Mouse (Mus musculus): Measurements from ENCODE around the gene Olfr360. TPM values are rescaled to one million over a fixed set of nuclear protein-coding genes. Genes with fewer than 3 reads are reported as not detected.
"Not testable (repeated sequence)": the region's sequence is repeated elsewhere in the genome, so short reads cannot be mapped to it uniquely, and the experiment has no call there.

Olfr360 gene
- not detected in 2 replicates for polyA plus RNA-seq (2012; ENCODE audit: insufficient read depth, low replicate concordance)

- no peak for TF ChIP-seq GATA1 (IDR thresholded peaks at IDR 0.05; ENCODE audit: borderline replicate concordance, low read length)
- TF ChIP-seq FLI1 (IDR thresholded peaks at IDR 0.05; ENCODE audit: low read length) = no peak
- Histone ChIP-seq H3K4me1 (no peaks in the 10 kb centered on the region), H3K36me3 (replicated peaks; ENCODE audit: low read length) (no peaks in the 10 kb centered on the region), H3K9me3 (no peaks in the 10 kb centered on the region), H3K27me3 (replicated peaks) (no peaks in the 10 kb centered on the region), H3K4me3 (replicated peaks) (no peak within 1 kb of the TSS)
Observed at GRCm38 (mm10) chr2:37065446-37065845, at the start of gene Olfr360. Olfr360 (plus strand) TSS chr2:37065746.

GRCm38 (mm10) chr2:37089190-37089589 lies 23.6 kb downstream of the Olfr360 start, which contains the start of gene Olfr361:
Olfr361 (minus strand) TSS chr2:37089290.
- H3K36me3 ChIP-seq (replicated peaks; ENCODE audit: low read length); H3K27me3 ChIP-seq (replicated peaks): not testable (repeated sequence)

GRCm38 (mm10) chr2:37117810-37118209 lies 52.3 kb downstream of the Olfr360 start, which contains the start of gene Olfr362:
Olfr362 (minus strand) TSS chr2:37117910.
- Histone ChIP-seq H3K36me3 (replicated peaks; ENCODE audit: low read length) (no peaks in the 10 kb centered on the region), H3K27me3 (replicated peaks) (no peaks in the 10 kb centered on the region), H3K4me3 (replicated peaks) (no peak within 1 kb of the TSS), H3K9me3 (no peaks in the 10 kb centered on the region), H3K4me1 (no peaks in the 10 kb centered on the region)
- TF ChIP-seq GATA1 (IDR thresholded peaks at IDR 0.05; ENCODE audit: borderline replicate concordance, low read length) = no peak
- no peak for TF ChIP-seq FLI1 (IDR thresholded peaks at IDR 0.05; ENCODE audit: low read length)

More at GRCm38 (mm10) chr2:37089190-37089589, 23.6 kb downstream of the Olfr360 start, which contains the start of gene Olfr361:
- not testable (repeated sequence) for H3K4me3 ChIP-seq (replicated peaks); H3K4me1 ChIP-seq; H3K9me3 ChIP-seq

Other genes starting within 250 kb of the Olfr360 start
- gene Olfr3, start 248.7 kb upstream of the Olfr360 start, polyA plus RNA-seq (2012; ENCODE audit: insufficient read depth, low replicate concordance) = not detected in 2 replicates
- not detected in 2 replicates for gene Olfr350, start 219.4 kb upstream of the Olfr360 start, polyA plus RNA-seq (2012; ENCODE audit: insufficient read depth, low replicate concordance)
- not detected in 2 replicates for gene Olfr351, start 203.1 kb upstream of the Olfr360 start, polyA plus RNA-seq (2012; ENCODE audit: insufficient read depth, low replicate concordance)
- not detected in 2 replicates for gene Olfr352, start 197.3 kb upstream of the Olfr360 start, polyA plus RNA-seq (2012; ENCODE audit: insufficient read depth, low replicate concordance)
- gene Olfr353, start 172.8 kb upstream of the Olfr360 start, polyA plus RNA-seq (2012; ENCODE audit: insufficient read depth, low replicate concordance) = not detected in 2 replicates
- gene Olfr354, start 160.1 kb upstream of the Olfr360 start, polyA plus RNA-seq (2012; ENCODE audit: insufficient read depth, low replicate concordance) = not detected in 2 replicates
- gene Olfr355, start 136.8 kb upstream of the Olfr360 start, polyA plus RNA-seq (2012; ENCODE audit: insufficient read depth, low replicate concordance) = not detected in 2 replicates
- not detected in 2 replicates for gene Olfr356, start 128.6 kb upstream of the Olfr360 start, polyA plus RNA-seq (2012; ENCODE audit: insufficient read depth, low replicate concordance)
- gene Olfr357, start 71.9 kb upstream of the Olfr360 start, polyA plus RNA-seq (2012; ENCODE audit: insufficient read depth, low replicate concordance) = not detected in 2 replicates
- not detected in 2 replicates for gene Olfr358, start 56.4 kb upstream of the Olfr360 start, polyA plus RNA-seq (2012; ENCODE audit: insufficient read depth, low replicate concordance)
- not detected in 2 replicates for gene Olfr361, start 23.5 kb downstream of the Olfr360 start, polyA plus RNA-seq (2012; ENCODE audit: insufficient read depth, low replicate concordance)
- gene Olfr362, start 52.2 kb downstream of the Olfr360 start, polyA plus RNA-seq (2012; ENCODE audit: insufficient read depth, low replicate concordance) = not detected in 2 replicates
- not detected in 2 replicates for gene Olfr364-ps1, start 73.6 kb downstream of the Olfr360 start, polyA plus RNA-seq (2012; ENCODE audit: insufficient read depth, low replicate concordance)
- not detected in 2 replicates for gene Olfr365, start 122.5 kb downstream of the Olfr360 start, polyA plus RNA-seq (2012; ENCODE audit: insufficient read depth, low replicate concordance)
- gene Olfr366, start 145.8 kb downstream of the Olfr360 start, polyA plus RNA-seq (2012; ENCODE audit: insufficient read depth, low replicate concordance) = not detected in 2 replicates